Mouse (Mus musculus) forebrain, embryonic 10.5 days (tissue): ENCODE data around the gene Gm13199. TPM values are rescaled to one million over a fixed set of nuclear protein-coding genes. Genes with fewer than 3 reads are reported as not detected.

Experiments
- DNase-seq: peaks from one replicate; pipeline ENCODE4 v3.0.0-alpha.2; 2017; ENCODE audit warnings: low spot score; ENCODE audit errors: extremely low spot score
- H3K27ac ChIP-seq: fragments of 300-500 bp; sonication (generic); 2 replicates; pipeline ENCODE4 v1.5.1; 2016; ENCODE audit warnings: mild to moderate bottlenecking
- H3K27me3 ChIP-seq: fragments of 300-500 bp; sonication (generic); 2 replicates; pipeline ENCODE4 v1.6.1; 2016; ENCODE audit warnings: mild to moderate bottlenecking; ENCODE audit not compliant: poor library complexity, severe bottlenecking
- H3K36me3 ChIP-seq: fragments of 300-500 bp; sonication (generic); replicated peaks from 2 replicates; pipeline ENCODE4 v1.6.1; 2016; ENCODE audit warnings: mild to moderate bottlenecking, moderate library complexity
- H3K4me1 ChIP-seq: fragments of 300-500 bp; sonication (generic); 2 replicates; pipeline ENCODE4 v1.6.1; 2016
- H3K4me3 ChIP-seq: fragments of 300-500 bp; sonication (generic); 2 replicates; pipeline ENCODE4 v1.5.1; 2016; ENCODE audit warnings: mild to moderate bottlenecking, moderate library complexity
- H3K9me3 ChIP-seq: fragments of 300-500 bp; sonication (generic); 2 replicates; pipeline ENCODE4 v1.6.1; 2016; ENCODE audit warnings: mild to moderate bottlenecking, moderate library complexity
- WGBS: fragments of 180-500 bp; shearing (Covaris S2); methylation state at CpG from one replicate; pipeline ENCODE4 v1.1.7; 2016; 5-methylcytosine and 5-hydroxymethylcytosine counted together
- polyA plus RNA-seq: library from polyadenylated mRNA; unstranded; fragments of >200 nt; fragmentation: Nextera tagmentation; extraction: Ambion mirVana; gene quantifications from 2 replicates; pipeline ENCODE4 v1.2.1, GENCODE M21; 2016

The Gm13199 gene
- polyA plus RNA-seq, 1 experiment from 2014 or later: 1.3 TPM

- Histone ChIP-seq H3K27me3 (no peaks in the 10 kb centered on the region), H3K36me3 (peaks cover 56% of the 10 kb centered on the region), H3K27ac (no peak overlapping the region), H3K4me3 (no peak overlapping the region), H3K9me3 (peaks cover 5% of the 10 kb centered on the region; the same call in 1 of the 2 replicates), H3K4me1 (peaks cover 8% of the 10 kb centered on the region)
- WGBS: 96% methylated on average over 9 of the region's 9 CpGs
- DNase-seq: no peak
Observed at GRCm38 (mm10) chr2:5851116-5851515, 11.6 kb downstream of the Gm13199 start.

DNA sequence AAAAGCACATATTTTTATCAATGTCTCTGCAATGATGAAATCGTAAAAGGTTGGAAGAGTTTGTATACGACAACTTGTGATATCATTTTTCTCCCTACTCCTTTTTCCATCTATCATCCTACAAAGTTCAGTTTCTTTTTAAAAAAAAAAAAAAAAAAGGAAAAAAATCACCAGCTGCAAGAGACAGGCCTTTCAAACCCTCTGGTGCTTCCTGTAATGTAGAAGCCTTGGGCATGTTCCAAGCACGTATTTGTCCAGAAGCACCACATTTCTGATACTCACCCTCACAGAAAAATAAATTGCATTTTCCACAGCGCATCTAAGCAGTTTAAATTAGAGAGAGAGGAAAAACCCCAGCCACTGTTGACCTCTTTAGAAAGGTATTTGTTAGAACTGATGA, 16.9 kb downstream of the Gm13199 start:
- peaks cover 5% of the 10 kb centered on the region; the same call in 1 of the 2 replicates for H3K9me3 ChIP-seq
- peaks cover 52% of the 10 kb centered on the region for H3K36me3 ChIP-seq
- no peaks in the 10 kb centered on the region for H3K27me3 ChIP-seq
- DNase-seq: no peak
- H3K27ac ChIP-seq: peak overlapping the region; percentile 96
- peak overlapping the region; percentile 80 for H3K4me3 ChIP-seq
- H3K4me1 ChIP-seq: peaks cover 16% of the 10 kb centered on the region
- WGBS: 47% methylated on average over 4 of the region's 4 CpGs

GRCm38 (mm10) chr2:5844873-5845631, 17.7 kb downstream of the Gm13199 start, which contains the start of the genes Nudt5 and Cdc123:
TSS of gene Nudt5 (plus strand) at chr2:5845019.
TSS of gene Cdc123 (minus strand) at chr2:5845164.
- DNase-seq: peak; percentile 87
- peak within 1 kb of the TSS; percentile 96 for H3K27ac ChIP-seq
- peak within 1 kb of the TSS; percentile 80 for H3K4me3 ChIP-seq
- H3K4me1 ChIP-seq: peaks cover 16% of the 10 kb centered on the region
- H3K27me3 ChIP-seq: no peaks in the 10 kb centered on the region
- under 1% methylated on average over 53 of the region's 53 CpGs for WGBS
- peaks cover 5% of the 10 kb centered on the region; the same call in 1 of the 2 replicates for H3K9me3 ChIP-seq
- peaks cover 52% of the 10 kb centered on the region for H3K36me3 ChIP-seq

- peaks cover 11% of the 10 kb centered on the region; the same call in 1 of the 2 replicates for H3K9me3 ChIP-seq
- peaks cover 52% of the 10 kb centered on the region for H3K36me3 ChIP-seq
- DNase-seq: no peak
- H3K4me1 ChIP-seq: peaks cover 16% of the 10 kb centered on the region
- H3K27ac ChIP-seq: peak overlapping the region; percentile 96
- no peaks in the 10 kb centered on the region for H3K27me3 ChIP-seq
- 4% methylated on average over 23 of the region's 23 CpGs for WGBS
- peak overlapping the region; percentile 80 for H3K4me3 ChIP-seq
Observed at GRCm38 (mm10) chr2:5844181-5844872, 18.4 kb downstream of the Gm13199 start.

GRCm38 (mm10) chr2:5840815-5841214, 21.9 kb downstream of the Gm13199 start:
- Histone ChIP-seq H3K4me3 (no peak overlapping the region), H3K4me1 (peaks cover 5% of the 10 kb centered on the region), H3K9me3 (peaks cover 9% of the 10 kb centered on the region; the same call in 1 of the 2 replicates), H3K36me3 (peaks cover 68% of the 10 kb centered on the region), H3K27me3 (no peaks in the 10 kb centered on the region), H3K27ac (no peak overlapping the region)
- no peak for DNase-seq
- WGBS: 96% methylated on average over 11 of the region's 11 CpGs

- WGBS: 95% methylated on average over 5 of the region's 5 CpGs
- no peak overlapping the region for H3K27ac ChIP-seq
- no peaks in the 10 kb centered on the region for H3K27me3 ChIP-seq
- no peaks in the 10 kb centered on the region for H3K9me3 ChIP-seq
- peaks cover 79% of the 10 kb centered on the region for H3K36me3 ChIP-seq
- no peaks in the 10 kb centered on the region for H3K4me1 ChIP-seq
- H3K4me3 ChIP-seq: no peak overlapping the region
- DNase-seq: no peak
Observed at GRCm38 (mm10) chr2:5825265-5825913, 37.3 kb downstream of the Gm13199 start.

DNA sequence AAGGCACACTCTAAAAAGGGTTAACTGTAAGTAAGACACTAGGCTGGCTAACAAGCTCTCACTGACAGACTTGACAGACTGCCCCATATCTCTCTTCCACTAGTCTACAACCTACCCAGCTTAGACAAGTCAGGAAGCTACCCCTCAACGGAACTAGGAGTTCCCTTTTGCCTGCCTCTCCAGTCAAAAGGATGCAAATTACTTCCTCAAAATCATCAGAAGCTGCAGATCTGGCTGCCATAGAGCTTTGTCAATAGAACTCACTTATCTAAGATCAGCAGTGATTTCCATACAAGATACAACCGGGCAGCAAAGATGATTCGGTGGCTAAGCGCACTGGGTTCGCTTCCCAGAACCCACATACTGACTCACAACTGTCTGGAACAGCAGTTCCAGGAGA, 38.0 kb downstream of the Gm13199 start:
- H3K4me1 ChIP-seq: no peaks in the 10 kb centered on the region
- no peak overlapping the region for H3K4me3 ChIP-seq
- no peaks in the 10 kb centered on the region for H3K27me3 ChIP-seq
- no peak overlapping the region for H3K27ac ChIP-seq
- WGBS: 91% methylated on average over 5 of the region's 5 CpGs
- H3K36me3 ChIP-seq: peaks cover 80% of the 10 kb centered on the region
- DNase-seq: no peak
- H3K9me3 ChIP-seq: no peaks in the 10 kb centered on the region

DNA sequence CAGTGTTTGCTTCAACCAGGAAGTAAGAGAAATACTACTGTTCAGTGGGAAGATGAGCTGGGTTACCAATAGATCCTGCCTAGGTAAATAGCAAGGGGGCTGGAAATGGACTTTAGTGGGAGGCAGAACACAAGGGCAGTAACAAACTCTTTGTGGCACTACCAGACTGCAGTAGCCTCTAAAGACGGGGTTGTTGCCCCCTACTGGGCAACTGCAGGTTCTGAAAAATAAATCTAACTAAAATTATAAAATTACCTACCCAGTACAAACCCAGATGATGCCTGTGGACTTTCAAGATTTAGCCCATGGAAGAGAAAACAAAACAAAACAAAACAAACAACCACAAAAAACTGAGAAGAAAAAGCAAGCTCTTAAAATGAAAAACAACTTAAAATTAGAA, 38.5 kb downstream of the Gm13199 start:
- Histone ChIP-seq H3K36me3 (peaks cover 80% of the 10 kb centered on the region), H3K27me3 (no peaks in the 10 kb centered on the region), H3K27ac (no peak overlapping the region), H3K9me3 (no peaks in the 10 kb centered on the region), H3K4me1 (no peaks in the 10 kb centered on the region), H3K4me3 (no peak overlapping the region)
- no peak for DNase-seq
- WGBS: 38% methylated on average over 1 of the region's 1 CpGs

DNA sequence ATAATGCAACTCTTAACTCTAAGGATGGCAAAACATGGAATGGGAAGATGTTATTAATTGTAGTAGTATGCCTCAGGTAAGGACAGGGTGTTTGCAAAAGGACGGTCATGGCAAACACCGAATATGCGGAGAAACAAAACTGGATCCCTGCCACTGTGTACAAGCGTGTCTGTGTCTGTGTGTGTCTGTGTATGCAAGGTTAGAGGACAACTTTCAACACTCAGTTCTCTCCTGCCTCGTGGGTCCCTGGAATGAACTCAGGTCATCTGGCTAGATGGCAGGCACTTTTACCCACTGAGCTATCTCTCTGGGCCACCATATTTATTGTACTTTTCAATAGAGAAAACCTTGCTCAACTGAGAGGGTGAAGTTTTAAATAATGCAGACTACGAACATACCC, 40.3 kb downstream of the Gm13199 start:
- Histone ChIP-seq H3K27ac (no peak overlapping the region), H3K27me3 (no peaks in the 10 kb centered on the region), H3K4me1 (no peaks in the 10 kb centered on the region), H3K4me3 (no peak overlapping the region), H3K9me3 (no peaks in the 10 kb centered on the region), H3K36me3 (peaks cover 85% of the 10 kb centered on the region)
- no peak for DNase-seq
- WGBS: 92% methylated on average over 6 of the region's 6 CpGs

DNA sequence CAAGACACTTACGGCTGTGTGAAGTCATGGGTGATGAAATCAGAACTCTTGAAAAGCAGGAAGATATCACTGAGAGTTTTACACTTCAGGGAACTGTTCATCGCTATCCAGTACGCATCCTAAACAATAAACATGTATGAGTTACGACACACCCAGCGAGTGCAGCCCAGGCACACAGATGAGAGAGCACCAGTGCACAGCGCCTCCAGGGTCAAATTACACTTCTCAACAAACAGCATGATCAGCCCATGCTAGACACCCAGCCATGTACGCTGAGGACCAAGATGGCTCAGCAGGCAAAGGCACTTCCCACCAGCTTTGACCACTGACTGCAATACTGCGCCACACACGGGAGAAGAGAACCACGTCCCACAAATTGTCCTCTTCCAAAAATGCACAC, 41.5 kb downstream of the Gm13199 start:
- H3K4me3 ChIP-seq: no peak overlapping the region
- no peak for DNase-seq
- peaks cover 85% of the 10 kb centered on the region for H3K36me3 ChIP-seq
- no peaks in the 10 kb centered on the region for H3K9me3 ChIP-seq
- H3K4me1 ChIP-seq: no peaks in the 10 kb centered on the region
- WGBS: 96% methylated on average over 10 of the region's 10 CpGs
- H3K27ac ChIP-seq: no peak overlapping the region
- no peaks in the 10 kb centered on the region for H3K27me3 ChIP-seq
